Mouse (Mus musculus): ENCODE results near the gene Wdr3. TPM values are rescaled to one million over a fixed set of nuclear protein-coding genes. Genes with fewer than 3 reads are reported as not detected.

Gene Wdr3
- polyA plus RNA-seq, 1 experiment from 2014 or later: 36.3 TPM

GRCm38 (mm10) chr3:100102386-100103092 lies 59.7 kb downstream of the Wdr3 start:
- Histone ChIP-seq H3K9me3 (ENCODE audit: control insufficient read depth, low read depth, low read length) (no peaks in the 10 kb centered on the region), H3K4me3 (ENCODE audit: low read depth, low read length) (no peak overlapping the region), H3K27ac (ENCODE audit: low read length) (no peak overlapping the region), H3K36me3 (ENCODE audit: control insufficient read depth, insufficient read depth, low read length) (no peaks in the 10 kb centered on the region), H3K27me3 (ENCODE audit: control insufficient read depth, insufficient read depth, low read length) (no peaks in the 10 kb centered on the region), H3K9ac (replicated peaks; ENCODE audit: low read depth, low read length) (no peak overlapping the region), H3K4me2 (replicated peaks; ENCODE audit: low read depth, low read length) (no peak overlapping the region), H3K4me1 (ENCODE audit: control insufficient read depth, insufficient read depth, low read length) (no peaks in the 10 kb centered on the region)
- ATAC-seq (ENCODE audit: insufficient number of reproducible peaks, insufficient read depth, low FRiP score, low read depth): no peak
- WGBS: 87% methylated on average over 3 of the region's 3 CpGs

Other genes starting within 250 kb of the Wdr3 start
- gene Gdap2, start within 50 bp of the Wdr3 start, polyA plus RNA-seq (2014; fragmentation: Nextera tagmentation; extraction: Ambion mirVana): 26.3 and 28.2 TPM in 2 replicates